Mouse (Mus musculus) regulatory T cell (primary cell): ENCODE data around the gene Mvp.

Source experiments
- in situ Hi-C: fragments of 300-600 bp; cut with MboI, MseI; formaldehyde crosslinking; loops from one replicate; pipeline ENCODE4 v1.15.1; 2025; ENCODE audit warnings: high pct_unique_total_duplicates

The Mvp gene

GRCm38 (mm10) chr7:126999568-126999967 is 14.9 kb downstream of the Mvp start:
- in situ Hi-C loops, result loop anchor here (5.0 kb wide), 1 partner anchor 53 kb away; no protein-coding TSS in a partner anchor

GRCm38 (mm10) chr7:126996449-126996848 is 18.0 kb downstream of the Mvp start:
- in situ Hi-C loops, result loop anchor here (5.0 kb wide), 1 partner anchor 56 kb away; no protein-coding TSS in a partner anchor

- in situ Hi-C loops, result no loop called here
Observed at GRCm38 (mm10) chr7:126988816-126989215, 25.6 kb downstream of the Mvp start.

GRCm38 (mm10) chr7:126986319-126986718 is 28.1 kb downstream of the Mvp start:
- in situ Hi-C loops, result no loop called here

GRCm38 (mm10) chr7:126984667-126985444 is 29.6 kb downstream of the Mvp start:
- in situ Hi-C loops, result no loop called here

- in situ Hi-C loops, result no loop called here
Observed at GRCm38 (mm10) chr7:126983113-126983512, 31.3 kb downstream of the Mvp start.

GRCm38 (mm10) chr7:126982054-126982453 is 32.4 kb downstream of the Mvp start:
- in situ Hi-C loops, result no loop called here

- in situ Hi-C loops, result no loop called here
Observed at GRCm38 (mm10) chr7:126981601-126982000, 32.8 kb downstream of the Mvp start.

GRCm38 (mm10) chr7:126978841-126979240 is 35.6 kb downstream of the Mvp start:
- in situ Hi-C loops, result no loop called here

GRCm38 (mm10) chr7:126976878-126977459 is 37.5 kb downstream of the Mvp start:
- in situ Hi-C loops, result no loop called here

- in situ Hi-C loops, result no loop called here
Observed at GRCm38 (mm10) chr7:126975950-126976866, 38.2 kb downstream of the Mvp start, which contains the start of gene Cdiptos. Cdiptos (minus strand) TSS chr7:126976098.

- in situ Hi-C loops, result no loop called here
Observed at GRCm38 (mm10) chr7:126975893-126975949, 38.7 kb downstream of the Mvp start, which contains the start of gene Cdipt. Cdipt (plus strand) TSS chr7:126975914.

GRCm38 (mm10) chr7:126975493-126975892 is 38.9 kb downstream of the Mvp start:
- in situ Hi-C loops, result no loop called here

GRCm38 (mm10) chr7:126967361-126967760 is 47.1 kb downstream of the Mvp start:
- in situ Hi-C loops, result no loop called here

- in situ Hi-C loops, result no loop called here
Observed at GRCm38 (mm10) chr7:126965568-126965967, 48.9 kb downstream of the Mvp start.

- in situ Hi-C loops, result no loop called here
Observed at GRCm38 (mm10) chr7:126963548-126964286, 50.7 kb downstream of the Mvp start.

- in situ Hi-C loops, result no loop called here
Observed at GRCm38 (mm10) chr7:126961965-126962364, 52.5 kb downstream of the Mvp start.

- in situ Hi-C loops, result no loop called here
Observed at GRCm38 (mm10) chr7:126961095-126961494, 53.3 kb downstream of the Mvp start.

GRCm38 (mm10) chr7:126959780-126960179 is 54.6 kb downstream of the Mvp start:
- in situ Hi-C loops, result no loop called here

- in situ Hi-C loops, result no loop called here
Observed at GRCm38 (mm10) chr7:126955125-126955524, 59.3 kb downstream of the Mvp start.

- in situ Hi-C loops, result loop anchor here (5.0 kb wide), 1 partner anchor 120 kb away; the partner anchor contains the start of gene 4930451I11Rik
Observed at GRCm38 (mm10) chr7:126952646-126953045, 61.8 kb downstream of the Mvp start.

GRCm38 (mm10) chr7:126951741-126952140 is 62.7 kb downstream of the Mvp start:
- in situ Hi-C loops, result loop anchor here (5.0 kb wide), 1 partner anchor 119 kb away; the partner anchor contains the start of gene 4930451I11Rik
